Mouse (Mus musculus): ENCODE results near the gene Dnah1. TPM values are rescaled to one million over a fixed set of nuclear protein-coding genes. Genes with fewer than 3 reads are reported as not detected.

Gene Dnah1
- total RNA-seq (2015), result 0.05 TPM in 1 of 2 replicates, not detected in the other
- total RNA-seq (2017), result under 0.01 TPM in 1 of 2 replicates, not detected in the other

DNA sequence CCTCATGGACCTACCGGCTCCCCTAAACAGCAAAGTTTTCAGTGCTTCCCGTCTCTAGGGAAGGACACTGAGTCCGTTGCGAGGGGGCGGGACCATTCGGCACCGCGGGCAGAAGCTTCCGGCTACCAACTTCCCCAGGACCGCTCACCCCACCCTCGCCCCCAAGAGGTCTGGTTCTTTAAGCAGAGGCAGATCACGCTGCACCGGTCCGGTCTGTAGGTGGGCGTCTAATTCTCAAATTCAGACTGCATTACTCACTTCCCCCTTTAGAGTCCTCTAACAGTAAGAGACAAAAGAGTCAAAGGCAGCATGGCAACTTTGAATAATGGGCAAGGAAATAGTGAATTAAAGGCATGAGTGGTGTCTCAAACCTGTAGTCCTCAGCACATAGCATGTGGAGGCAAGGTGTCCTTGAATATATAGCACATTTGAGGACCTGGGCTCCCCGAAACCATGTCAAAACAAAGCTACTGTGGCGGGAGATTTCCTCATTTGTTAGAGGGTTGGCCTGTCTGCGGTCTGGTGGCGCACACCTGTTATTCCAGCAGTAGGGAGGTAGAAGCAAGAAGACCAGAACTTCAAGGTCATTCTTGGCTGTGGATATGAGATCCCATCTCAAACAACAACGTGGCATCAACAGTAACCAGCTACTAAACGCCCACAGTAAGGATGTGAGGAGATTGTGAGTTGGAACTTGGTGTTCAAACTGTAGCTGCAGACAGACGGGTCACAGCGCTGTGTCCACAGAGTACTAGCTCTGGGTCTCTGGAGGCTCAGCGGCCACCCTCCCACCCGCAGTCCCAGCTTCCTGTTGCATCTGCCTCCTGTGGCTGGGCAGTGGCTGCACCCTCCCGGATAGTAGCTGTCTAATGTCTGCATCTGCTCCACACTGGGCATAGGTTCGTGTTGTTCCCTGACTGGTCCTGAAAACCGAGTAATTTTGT, at the start of gene Dnah1:
Gene Dnah1, minus strand, starts transcription at position 48 of the 944 bp plus-strand sequence.
- peak; percentile 90 for ATAC-seq (ENCODE audit: poor library complexity, severe bottlenecking)

- ATAC-seq (ENCODE audit: poor library complexity, severe bottlenecking), result no peak
Measured at GRCm38 (mm10) chr14:31369377-31369776, 45.7 kb upstream of the Dnah1 start.

DNA sequence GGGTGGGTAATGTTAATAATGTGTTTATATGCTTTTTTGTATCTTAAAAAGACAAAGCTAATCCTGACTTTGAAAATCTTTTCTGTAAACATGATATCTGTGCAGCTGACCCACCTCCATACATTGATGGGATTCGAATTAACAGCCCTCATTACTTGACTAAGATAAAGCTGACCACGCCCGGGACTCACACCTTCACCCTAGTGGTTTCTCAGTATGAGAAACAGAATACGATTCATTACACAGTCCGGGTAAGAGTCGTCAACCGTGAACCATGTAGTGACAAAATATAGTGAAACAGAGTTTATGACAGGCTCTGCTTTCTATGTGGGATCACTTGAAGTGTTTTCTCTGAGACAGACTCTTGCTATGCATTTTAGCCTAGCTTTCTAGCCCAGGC, 44.3 kb upstream of the Dnah1 start:
- no peak for ATAC-seq (ENCODE audit: poor library complexity, severe bottlenecking)

GRCm38 (mm10) chr14:31365350-31365749, 41.7 kb upstream of the Dnah1 start:
- peak; percentile 63 for ATAC-seq (ENCODE audit: poor library complexity, severe bottlenecking)

GRCm38 (mm10) chr14:31364589-31364988, 40.9 kb upstream of the Dnah1 start:
- ATAC-seq (ENCODE audit: poor library complexity, severe bottlenecking), result no peak

DNA sequence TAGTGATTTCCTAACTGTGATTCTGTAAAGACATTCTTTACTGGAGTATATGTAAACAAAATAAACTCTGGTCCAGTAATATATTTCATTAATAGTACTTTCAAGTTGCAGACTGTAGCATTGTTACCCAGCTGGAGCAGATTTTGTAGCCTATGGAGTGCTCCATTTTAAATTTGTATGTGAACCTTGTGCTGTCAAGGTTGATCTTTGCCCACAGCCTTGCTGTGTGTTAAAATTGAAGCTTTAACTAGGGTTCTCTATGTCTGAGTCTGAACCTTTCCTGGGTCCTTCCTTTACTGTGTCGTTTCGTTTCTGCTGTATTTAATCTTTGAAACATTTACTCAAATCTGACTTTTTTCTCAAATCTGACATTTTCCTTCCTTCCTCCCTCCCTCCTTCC, 38.5 kb upstream of the Dnah1 start:
- no peak for ATAC-seq (ENCODE audit: poor library complexity, severe bottlenecking)

GRCm38 (mm10) chr14:31345367-31345766, 21.7 kb upstream of the Dnah1 start:
- ATAC-seq (ENCODE audit: poor library complexity, severe bottlenecking), result no peak

- ATAC-seq (ENCODE audit: poor library complexity, severe bottlenecking), result no peak
Measured at GRCm38 (mm10) chr14:31343241-31343640, 19.5 kb upstream of the Dnah1 start.

DNA sequence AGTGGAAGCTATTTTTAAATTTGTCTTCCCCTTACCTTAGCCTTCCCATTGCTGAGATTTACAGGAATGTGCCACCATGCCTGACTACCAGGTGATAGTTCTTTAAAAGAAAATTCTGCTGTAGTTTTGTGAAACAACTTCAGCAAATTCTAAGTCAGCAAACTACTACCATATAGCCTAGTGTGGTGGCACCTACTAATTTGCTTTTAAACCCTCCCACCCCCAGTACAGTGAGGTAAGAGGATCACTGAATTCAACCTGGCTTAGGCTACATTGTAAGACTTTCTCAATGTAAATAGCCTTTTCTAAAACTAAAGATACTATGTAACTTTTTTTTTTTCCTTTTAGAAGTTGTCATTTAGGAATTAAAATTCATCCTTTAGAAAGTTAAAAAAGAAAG, 14.3 kb upstream of the Dnah1 start:
- ATAC-seq (ENCODE audit: poor library complexity, severe bottlenecking), result no peak

- ATAC-seq (ENCODE audit: poor library complexity, severe bottlenecking), result no peak
Measured at GRCm38 (mm10) chr14:31337406-31337805, 13.7 kb upstream of the Dnah1 start.

DNA sequence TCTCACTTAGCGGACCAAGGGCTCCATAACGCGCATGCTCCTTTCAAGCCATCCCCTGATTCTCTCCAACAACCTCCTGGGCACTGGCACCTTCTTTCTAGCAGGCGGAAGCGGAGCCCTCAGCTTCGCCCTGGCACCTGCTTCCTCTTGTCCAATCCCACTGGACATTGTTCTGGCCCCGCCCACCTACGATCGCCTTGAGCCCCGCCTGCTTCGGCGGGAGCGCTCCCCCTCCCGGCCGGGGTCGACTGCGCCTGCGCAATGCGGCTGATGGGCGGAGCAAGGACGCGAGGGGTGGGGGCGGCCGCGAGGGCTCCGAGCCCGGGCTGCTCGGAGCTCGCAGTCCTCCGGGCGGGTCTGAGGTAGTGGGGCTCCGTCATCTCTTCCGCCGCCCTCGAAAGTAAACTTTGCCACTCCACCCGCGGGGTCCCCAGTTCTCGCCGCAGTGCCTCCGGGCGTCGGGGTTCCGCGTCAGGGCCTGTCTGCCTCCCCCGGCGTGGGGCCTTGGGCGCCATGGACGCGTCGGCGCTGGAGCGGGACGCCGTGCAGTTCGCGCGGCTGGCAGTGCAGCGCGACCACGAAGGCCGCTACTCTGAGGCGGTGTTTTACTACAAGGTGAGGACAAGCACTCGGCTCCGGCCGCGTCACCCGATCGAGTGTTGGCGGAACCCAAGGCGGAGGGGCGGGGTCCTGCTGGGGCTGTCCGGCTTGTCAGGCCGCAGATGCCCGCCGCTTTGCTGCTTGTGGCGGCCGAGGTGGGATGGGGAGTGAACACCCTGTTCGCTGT, 12.9 kb upstream of the Dnah1 start, which contains the start of gene Capn7:
Gene Capn7, plus strand, starts transcription at position 270 of the 787 bp plus-strand sequence.
- peak; percentile 98 for ATAC-seq (ENCODE audit: poor library complexity, severe bottlenecking)

- no peak for ATAC-seq (ENCODE audit: poor library complexity, severe bottlenecking)
Measured at GRCm38 (mm10) chr14:31335765-31336164, 12.1 kb upstream of the Dnah1 start.

GRCm38 (mm10) chr14:31330957-31331356, 7.3 kb upstream of the Dnah1 start:
- ATAC-seq (ENCODE audit: poor library complexity, severe bottlenecking), result no peak

DNA sequence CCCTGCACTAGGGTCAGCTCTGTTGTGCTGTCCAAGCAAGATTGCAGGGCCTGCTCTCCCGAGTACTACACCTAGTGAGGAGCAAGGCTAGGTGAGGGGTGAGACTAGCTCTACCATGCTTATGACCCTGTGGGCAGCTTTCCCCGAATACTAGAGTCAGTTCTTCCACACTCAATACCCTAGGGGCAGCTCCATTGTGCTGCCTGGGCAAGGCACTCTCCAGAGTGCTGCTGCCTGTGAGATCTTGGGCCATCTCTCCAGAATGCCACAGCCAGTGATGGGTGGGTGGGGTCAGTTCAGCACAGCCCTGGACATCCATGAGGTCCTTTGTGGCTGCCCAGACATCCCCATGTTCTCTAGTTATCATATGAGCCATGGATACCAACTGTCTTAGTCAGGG, 6.0 kb upstream of the Dnah1 start:
- no peak for ATAC-seq (ENCODE audit: poor library complexity, severe bottlenecking)

- no peak for ATAC-seq (ENCODE audit: poor library complexity, severe bottlenecking)
Measured at GRCm38 (mm10) chr14:31327681-31328080, 4.0 kb upstream of the Dnah1 start.

DNA sequence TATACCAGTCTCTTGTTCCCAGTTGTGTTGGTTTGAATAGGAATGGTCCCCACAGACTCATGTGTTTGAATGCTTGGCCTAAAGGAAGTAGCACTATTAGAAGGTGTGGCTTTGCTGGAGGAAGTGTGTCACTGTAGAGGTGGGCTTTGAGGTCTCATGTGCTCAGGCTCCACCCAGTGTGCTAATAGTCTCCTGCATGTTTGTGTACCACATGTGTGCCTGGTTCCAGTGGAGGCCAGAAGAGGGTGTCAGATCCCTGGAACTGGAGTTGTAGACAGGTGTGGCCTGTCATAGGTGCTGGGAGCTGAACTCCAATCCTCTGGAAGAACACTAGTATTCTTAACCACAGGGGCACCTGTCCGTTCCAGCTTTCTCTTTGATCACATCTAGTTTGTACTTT, 3.5 kb upstream of the Dnah1 start:
- no peak for ATAC-seq (ENCODE audit: poor library complexity, severe bottlenecking)

DNA sequence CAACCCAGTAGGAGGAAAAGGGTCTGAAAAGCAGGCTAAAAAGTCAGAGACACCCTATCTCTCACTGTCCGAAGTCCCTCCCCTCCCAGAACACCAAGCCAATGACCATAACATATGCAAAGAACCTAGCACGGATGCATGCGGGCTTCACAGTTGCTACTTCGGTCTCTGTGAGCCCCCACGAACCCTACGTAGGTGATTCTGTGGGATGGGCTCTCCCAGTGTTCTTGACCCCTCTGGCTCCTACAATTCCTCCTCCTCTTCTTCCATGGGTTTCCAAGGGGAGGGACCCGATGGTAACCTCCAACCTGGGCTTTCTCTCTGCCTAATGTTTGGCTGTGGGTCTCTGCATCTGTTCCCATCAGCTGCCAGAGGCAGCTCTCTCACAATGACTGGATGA, 3.1 kb upstream of the Dnah1 start:
- no peak for ATAC-seq (ENCODE audit: poor library complexity, severe bottlenecking)

GRCm38 (mm10) chr14:31325551-31325950, 1.9 kb upstream of the Dnah1 start:
- no peak for ATAC-seq (ENCODE audit: poor library complexity, severe bottlenecking)

DNA sequence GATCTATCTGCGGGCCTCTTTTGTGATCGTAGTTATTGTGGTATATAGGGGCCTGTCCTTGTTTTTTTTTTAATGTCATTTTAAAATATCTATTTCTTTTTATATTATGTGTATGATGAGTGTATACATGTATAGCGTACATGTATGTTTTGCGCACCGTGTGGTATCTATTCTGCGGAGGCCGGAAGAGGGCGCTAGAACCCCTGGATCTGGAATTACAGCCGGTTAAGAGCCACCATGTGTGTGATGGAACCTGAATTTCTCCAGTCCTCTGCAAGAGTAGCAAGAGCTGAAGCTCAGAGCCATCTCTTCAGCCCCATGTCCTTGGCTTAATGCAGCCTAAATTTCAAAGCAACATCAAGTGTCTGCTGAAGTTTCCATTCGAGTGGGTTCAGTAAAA, 1.2 kb upstream of the Dnah1 start:
- no peak for ATAC-seq (ENCODE audit: poor library complexity, severe bottlenecking)

DNA sequence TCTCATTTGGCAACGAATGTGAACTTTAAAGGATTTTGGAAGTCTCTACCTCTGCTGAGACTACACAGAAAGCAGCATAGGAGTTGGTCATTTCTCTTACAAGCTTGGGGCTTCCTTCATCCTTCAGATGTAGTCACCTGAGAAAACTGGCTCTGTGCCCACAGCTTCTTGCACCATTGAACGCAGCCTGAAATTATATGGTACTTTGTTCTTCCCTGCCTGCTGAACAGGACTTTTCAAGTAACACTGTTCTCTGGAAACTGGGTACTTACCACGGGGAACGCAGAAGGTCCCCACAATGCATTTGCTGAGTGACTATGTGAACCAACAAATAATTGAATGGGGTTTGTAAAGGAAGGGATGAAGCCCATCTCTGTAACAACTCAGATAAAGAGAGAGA, 507 bp downstream of the Dnah1 start:
- no peak for ATAC-seq (ENCODE audit: poor library complexity, severe bottlenecking)

GRCm38 (mm10) chr14:31322191-31322590, 1.5 kb downstream of the Dnah1 start:
- ATAC-seq (ENCODE audit: poor library complexity, severe bottlenecking), result no peak

DNA sequence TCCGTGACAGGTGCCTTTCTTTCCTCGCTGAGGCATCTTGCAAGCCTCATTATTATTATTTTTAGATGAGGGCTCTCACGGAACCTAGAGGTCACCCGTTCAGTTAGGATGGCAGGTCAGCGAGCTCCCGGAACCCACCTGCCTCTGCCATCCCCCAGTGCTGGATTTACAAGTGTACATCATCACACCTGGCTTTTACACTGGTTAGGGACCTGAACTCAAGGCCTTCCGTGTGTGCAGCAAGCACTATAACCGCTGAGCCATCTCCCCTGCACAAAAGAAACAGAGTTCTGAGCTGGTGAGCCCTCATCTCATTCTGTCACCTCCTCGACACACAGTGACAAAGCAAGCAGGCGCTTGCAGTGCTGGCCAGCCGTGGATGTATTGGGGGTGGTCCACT, 2.5 kb downstream of the Dnah1 start:
- no peak for ATAC-seq (ENCODE audit: poor library complexity, severe bottlenecking)
